Mouse (Mus musculus) forebrain, embryonic 15.5 days (tissue): ENCODE measurements at regions not wholly inside any gene's neighbourhood (a gene's known extent, or its start where the extent isn't known, plus 50 kb on each side); places are given as distances from the start of the nearest gene placed in this dataset.

Source experiments
- ATAC-seq: fragments of 200-750 bp; cut with Nextera tagmentation; replicated peaks from 2 replicates; pipeline ENCODE4 v1.8.0; 2017; ENCODE audit warnings: mild to moderate bottlenecking, moderate TSS enrichment, moderate library complexity
- H3K27ac ChIP-seq: fragments of 300-500 bp; sonication (generic); replicated peaks from 2 replicates; pipeline ENCODE4 v1.5.1; 2015; ENCODE audit warnings: mild to moderate bottlenecking, inconsistent platforms
- H3K27me3 ChIP-seq: fragments of 300-500 bp; sonication (generic); 2 replicates; pipeline ENCODE4 v1.6.1; 2015; ENCODE audit warnings: inconsistent platforms
- H3K36me3 ChIP-seq: fragments of 300-500 bp; sonication (generic); 2 replicates; pipeline ENCODE4 v1.6.1; 2015; ENCODE audit warnings: mild to moderate bottlenecking, inconsistent platforms
- H3K4me1 ChIP-seq: fragments of 300-500 bp; sonication (generic); 2 replicates; pipeline ENCODE4 v1.6.1; 2015; ENCODE audit warnings: inconsistent platforms
- H3K4me2 ChIP-seq: fragments of 300-500 bp; sonication (generic); replicated peaks from 2 replicates; pipeline ENCODE4 v1.6.1; 2015; ENCODE audit warnings: mild to moderate bottlenecking, inconsistent platforms
- H3K4me3 ChIP-seq: fragments of 300-500 bp; sonication (generic); 2 replicates; pipeline ENCODE4 v1.5.1; 2015; ENCODE audit warnings: mild to moderate bottlenecking, inconsistent platforms
- H3K9ac ChIP-seq: fragments of 300-500 bp; sonication (generic); replicated peaks from 2 replicates; pipeline ENCODE4 v1.6.1; 2015; ENCODE audit warnings: mild to moderate bottlenecking, inconsistent platforms
- H3K9me3 ChIP-seq: fragments of 300-500 bp; sonication (generic); 2 replicates; pipeline ENCODE4 v1.6.1; 2016; ENCODE audit warnings: inconsistent platforms
- WGBS: fragments of 180-500 bp; shearing (Covaris S2); methylation state at CpG from one replicate; pipeline ENCODE4 v1.1.7; 2015; ENCODE audit warnings: mixed read lengths; 5-methylcytosine and 5-hydroxymethylcytosine counted together

GRCm38 (mm10) chr2:75603175-75603871 lies 55.7 kb upstream of the Hnrnpa3 start:
- 6% methylated on average over 26 of the region's 26 CpGs for WGBS
- peak overlapping the region; percentile 67 for H3K4me2 ChIP-seq
- H3K36me3 ChIP-seq = no peaks in the 10 kb centered on the region
- peak; percentile 96 for ATAC-seq
- H3K9me3 ChIP-seq = no peaks in the 10 kb centered on the region
- peaks cover 11% of the 10 kb centered on the region for H3K4me1 ChIP-seq
- H3K4me3 ChIP-seq = peak overlapping the region; percentile 42
- peak overlapping the region; percentile 76 for H3K27ac ChIP-seq
- no peaks in the 10 kb centered on the region for H3K27me3 ChIP-seq
- H3K9ac ChIP-seq = peak overlapping the region; percentile 38

- Histone ChIP-seq H3K9me3 (no peaks in the 10 kb centered on the region), H3K9ac (peak overlapping the region; percentile 42; the same call in 1 of the 2 replicates), H3K4me1 (peaks cover 24% of the 10 kb centered on the region), H3K36me3 (no peaks in the 10 kb centered on the region), H3K27me3 (peaks cover 5% of the 10 kb centered on the region; the same call in 1 of the 2 replicates), H3K4me2 (0 out of 2 replicates have a peak overlapping the region, but pooled peaks have one; percentile 18), H3K27ac (no peak overlapping the region), H3K4me3 (no peak overlapping the region)
- WGBS = 1% methylated on average over 7 of the region's 7 CpGs
- no peak for ATAC-seq
Measured at GRCm38 (mm10) chr2:75605634-75606033, 53.4 kb upstream of the Hnrnpa3 start.

- no peak for ATAC-seq
- no peak overlapping the region for H3K4me3 ChIP-seq
- no peak overlapping the region for H3K27ac ChIP-seq
Measured at GRCm38 (mm10) chr2:75607010-75607915, 51.8 kb upstream of the Hnrnpa3 start.

GRCm38 (mm10) chr2:75607958-75608357 lies 51.1 kb upstream of the Hnrnpa3 start:
- WGBS = 75% methylated on average over 10 of the region's 10 CpGs
- H3K36me3 ChIP-seq = no peaks in the 10 kb centered on the region
- peaks cover 24% of the 10 kb centered on the region for H3K4me1 ChIP-seq
- no peak for ATAC-seq
- no peak overlapping the region for H3K9ac ChIP-seq
- H3K9me3 ChIP-seq = no peaks in the 10 kb centered on the region
- no peak overlapping the region for H3K4me2 ChIP-seq
- peaks cover 5% of the 10 kb centered on the region; the same call in 1 of the 2 replicates for H3K27me3 ChIP-seq
- H3K4me3 ChIP-seq = no peak overlapping the region
- H3K27ac ChIP-seq = no peak overlapping the region

More at GRCm38 (mm10) chr2:75607010-75607915, 51.8 kb upstream of the Hnrnpa3 start:
- H3K27me3 ChIP-seq = peaks cover 5% of the 10 kb centered on the region; the same call in 1 of the 2 replicates
- WGBS = 70% methylated on average over 11 of the region's 11 CpGs
- peaks cover 24% of the 10 kb centered on the region for H3K4me1 ChIP-seq
- H3K9ac ChIP-seq = no peak overlapping the region
- no peak overlapping the region for H3K4me2 ChIP-seq
- H3K36me3 ChIP-seq = no peaks in the 10 kb centered on the region
- no peaks in the 10 kb centered on the region for H3K9me3 ChIP-seq

GRCm38 (mm10) chr2:75608482-75608881 lies 50.6 kb upstream of the Hnrnpa3 start:
- Histone ChIP-seq H3K27ac (no peak overlapping the region), H3K4me3 (no peak overlapping the region), H3K9me3 (no peaks in the 10 kb centered on the region), H3K27me3 (peaks cover 5% of the 10 kb centered on the region; the same call in 1 of the 2 replicates), H3K4me2 (no peak overlapping the region), H3K36me3 (no peaks in the 10 kb centered on the region), H3K4me1 (peaks cover 21% of the 10 kb centered on the region), H3K9ac (no peak overlapping the region)
- no peak for ATAC-seq
- 43% methylated on average over 15 of the region's 15 CpGs for WGBS

GRCm38 (mm10) chr2:75609150-75609946 lies 49.7 kb upstream of the Hnrnpa3 start:
- Histone ChIP-seq H3K4me1 (peaks cover 16% of the 10 kb centered on the region), H3K9me3 (no peaks in the 10 kb centered on the region), H3K9ac (peak overlapping the region; percentile 28), H3K4me3 (peak overlapping the region; percentile 26), H3K27me3 (peaks cover 5% of the 10 kb centered on the region; the same call in 1 of the 2 replicates), H3K4me2 (peak overlapping the region; percentile 44), H3K27ac (no peak overlapping the region), H3K36me3 (no peaks in the 10 kb centered on the region)
- WGBS = 12% methylated on average over 27 of the region's 27 CpGs
- ATAC-seq = peak; percentile 49; the same call in 1 of the 2 replicates
